Mouse (Mus musculus): ENCODE results near the gene 1600015I10Rik.
"Not testable (repeated sequence)": the region's sequence is repeated elsewhere in the genome, so short reads cannot be mapped to it uniquely, and the experiment has no call there.

The 1600015I10Rik gene

GRCm38 (mm10) chr6:48929595-48929994 is at the start of gene 1600015I10Rik:
TSS of gene 1600015I10Rik (plus strand) at chr6:48929895.
- no peak for DNase-seq (ENCODE audit: low read depth, low spot score)

GRCm38 (mm10) chr6:48894203-48894602 is 35.5 kb upstream of the 1600015I10Rik start:
- no peak for DNase-seq (ENCODE audit: low read depth, low spot score)

GRCm38 (mm10) chr6:48894938-48895818 is 34.5 kb upstream of the 1600015I10Rik start:
- no peak for DNase-seq (ENCODE audit: low read depth, low spot score)

GRCm38 (mm10) chr6:48895941-48896340 is 33.8 kb upstream of the 1600015I10Rik start:
- no peak for DNase-seq (ENCODE audit: low read depth, low spot score)

- no peak for DNase-seq (ENCODE audit: low read depth, low spot score)
Measured at GRCm38 (mm10) chr6:48896956-48897355, 32.7 kb upstream of the 1600015I10Rik start.

GRCm38 (mm10) chr6:48901316-48901715 is 28.4 kb upstream of the 1600015I10Rik start:
- DNase-seq (ENCODE audit: low read depth, low spot score) = not testable (repeated sequence)

GRCm38 (mm10) chr6:48902511-48903406 is 26.9 kb upstream of the 1600015I10Rik start:
- no peak for DNase-seq (ENCODE audit: low read depth, low spot score)

- DNase-seq (ENCODE audit: low read depth, low spot score) = no peak
Measured at GRCm38 (mm10) chr6:48903437-48903836, 26.3 kb upstream of the 1600015I10Rik start.

- no peak for DNase-seq (ENCODE audit: low read depth, low spot score)
Measured at GRCm38 (mm10) chr6:48905606-48906005, 24.1 kb upstream of the 1600015I10Rik start.

GRCm38 (mm10) chr6:48906371-48906770 is 23.3 kb upstream of the 1600015I10Rik start:
- no peak for DNase-seq (ENCODE audit: low read depth, low spot score)

- DNase-seq (ENCODE audit: low read depth, low spot score) = no peak
Measured at GRCm38 (mm10) chr6:48909229-48909628, 20.5 kb upstream of the 1600015I10Rik start.

- no peak for DNase-seq (ENCODE audit: low read depth, low spot score)
Measured at GRCm38 (mm10) chr6:48912033-48912432, 17.7 kb upstream of the 1600015I10Rik start.

GRCm38 (mm10) chr6:48913587-48913986 is 16.1 kb upstream of the 1600015I10Rik start:
- no peak for DNase-seq (ENCODE audit: low read depth, low spot score)

- no peak for DNase-seq (ENCODE audit: low read depth, low spot score)
Measured at GRCm38 (mm10) chr6:48949596-48949995, 19.9 kb downstream of the 1600015I10Rik start.

GRCm38 (mm10) chr6:48950676-48951075 is 21.0 kb downstream of the 1600015I10Rik start:
- DNase-seq (ENCODE audit: low read depth, low spot score) = no peak

GRCm38 (mm10) chr6:48951630-48952029 is 21.9 kb downstream of the 1600015I10Rik start:
- DNase-seq (ENCODE audit: low read depth, low spot score) = no peak

- DNase-seq (ENCODE audit: low read depth, low spot score) = no peak
Measured at GRCm38 (mm10) chr6:48953220-48953619, 23.5 kb downstream of the 1600015I10Rik start.

GRCm38 (mm10) chr6:48954211-48954610 is 24.5 kb downstream of the 1600015I10Rik start:
- no peak for DNase-seq (ENCODE audit: low read depth, low spot score)

GRCm38 (mm10) chr6:48954946-48955345 is 25.3 kb downstream of the 1600015I10Rik start:
- peak; percentile 17 for DNase-seq (ENCODE audit: low read depth, low spot score)

- DNase-seq (ENCODE audit: low read depth, low spot score) = no peak
Measured at GRCm38 (mm10) chr6:48956785-48957184, 27.1 kb downstream of the 1600015I10Rik start.

GRCm38 (mm10) chr6:48958053-48958452 is 28.4 kb downstream of the 1600015I10Rik start:
- peak; percentile 13 for DNase-seq (ENCODE audit: low read depth, low spot score)

- not testable (repeated sequence) for DNase-seq (ENCODE audit: low read depth, low spot score)
Measured at GRCm38 (mm10) chr6:48959151-48959550, 29.5 kb downstream of the 1600015I10Rik start.

All from retina, postnatal 7 days (tissue).